Mouse (Mus musculus): ENCODE data around the gene Akt1s1. TPM values are rescaled to one million over a fixed set of nuclear protein-coding genes. Genes with fewer than 3 reads are reported as not detected.

Gene Akt1s1
- polyA plus RNA-seq, 2 experiments = 70.5 to 179 TPM

GRCm38 (mm10) chr7:44886964-44887363 is 38.2 kb downstream of the Akt1s1 start:
- WGBS = 85% methylated on average over 7 of the region's 7 CpGs
- no peak overlapping the region for H3K4me3 ChIP-seq (replicated peaks; ENCODE audit: low read length)
- no peak for DNase-seq (ENCODE audit: low spot score)
- peaks cover 76% of the 10 kb centered on the region for H3K36me3 ChIP-seq (ENCODE audit: control insufficient read depth, insufficient read depth, low read length)
- no peak for TF ChIP-seq POLR2A (IDR thresholded peaks at IDR 0.05; ENCODE audit: borderline replicate concordance, extremely low read depth, insufficient read depth, insufficient read length)
- H3K27ac ChIP-seq (replicated peaks; ENCODE audit: low read depth, low read length) = no peak overlapping the region
- H3K4me1 ChIP-seq (ENCODE audit: control insufficient read depth, insufficient read depth, low read length) = peaks cover 9% of the 10 kb centered on the region; the same call in 1 of the 2 replicates
- H3K27me3 ChIP-seq (ENCODE audit: control insufficient read depth, insufficient read depth, low read length) = no peaks in the 10 kb centered on the region
- no peak for ATAC-seq (ENCODE audit: low FRiP score, low read depth)
- H3K9ac ChIP-seq (ENCODE audit: low read depth, low read length, severe bottlenecking) = no peak overlapping the region
- H3K4me2 ChIP-seq (replicated peaks; ENCODE audit: low read depth, low read length, severe bottlenecking) = no peak overlapping the region
- H3K9me3 ChIP-seq (ENCODE audit: control insufficient read depth, low read length) = no peaks in the 10 kb centered on the region

GRCm38 (mm10) chr7:44888256-44889105 is 39.7 kb downstream of the Akt1s1 start:
- TF ChIP-seq POLR2A (IDR thresholded peaks at IDR 0.05; ENCODE audit: borderline replicate concordance, extremely low read depth, insufficient read depth, insufficient read length) = no peak
- no peaks in the 10 kb centered on the region for H3K27me3 ChIP-seq (ENCODE audit: control insufficient read depth, insufficient read depth, low read length)
- H3K27ac ChIP-seq (replicated peaks; ENCODE audit: low read depth, low read length) = no peak overlapping the region
- H3K9ac ChIP-seq (ENCODE audit: low read depth, low read length, severe bottlenecking) = no peak overlapping the region
- WGBS = 88% methylated on average over 13 of the region's 13 CpGs
- peaks cover 13% of the 10 kb centered on the region for H3K4me1 ChIP-seq (ENCODE audit: control insufficient read depth, insufficient read depth, low read length)
- no peaks in the 10 kb centered on the region for H3K9me3 ChIP-seq (ENCODE audit: control insufficient read depth, low read length)
- H3K4me2 ChIP-seq (replicated peaks; ENCODE audit: low read depth, low read length, severe bottlenecking) = no peak overlapping the region
- DNase-seq (ENCODE audit: low spot score) = no peak
- ATAC-seq (ENCODE audit: low FRiP score, low read depth) = no peak
- H3K36me3 ChIP-seq (ENCODE audit: control insufficient read depth, insufficient read depth, low read length) = peaks cover 60% of the 10 kb centered on the region
- no peak overlapping the region for H3K4me3 ChIP-seq (replicated peaks; ENCODE audit: low read length)

- Histone ChIP-seq H3K9me3 (ENCODE audit: control insufficient read depth, low read length) (no peaks in the 10 kb centered on the region), H3K27me3 (ENCODE audit: control insufficient read depth, insufficient read depth, low read length) (no peaks in the 10 kb centered on the region), H3K4me1 (ENCODE audit: control insufficient read depth, insufficient read depth, low read length) (peaks cover 18% of the 10 kb centered on the region), H3K9ac (ENCODE audit: low read depth, low read length, severe bottlenecking) (no peak overlapping the region), H3K4me3 (replicated peaks; ENCODE audit: low read length) (no peak overlapping the region), H3K36me3 (ENCODE audit: control insufficient read depth, insufficient read depth, low read length) (peaks cover 46% of the 10 kb centered on the region), H3K4me2 (replicated peaks; ENCODE audit: low read depth, low read length, severe bottlenecking) (no peak overlapping the region), H3K27ac (replicated peaks; ENCODE audit: low read depth, low read length) (no peak overlapping the region)
- no peak for DNase-seq (ENCODE audit: low spot score)
- WGBS = 94% methylated on average over 6 of the region's 7 CpGs
- no peak for TF ChIP-seq POLR2A (IDR thresholded peaks at IDR 0.05; ENCODE audit: borderline replicate concordance, extremely low read depth, insufficient read depth, insufficient read length)
- ATAC-seq (ENCODE audit: low FRiP score, low read depth) = no peak
Measured at GRCm38 (mm10) chr7:44890180-44890579, 41.4 kb downstream of the Akt1s1 start.

- ATAC-seq (ENCODE audit: low FRiP score, low read depth) = no peak
- Histone ChIP-seq H3K9me3 (ENCODE audit: control insufficient read depth, low read length) (no peaks in the 10 kb centered on the region), H3K4me1 (ENCODE audit: control insufficient read depth, insufficient read depth, low read length) (peaks cover 20% of the 10 kb centered on the region), H3K36me3 (ENCODE audit: control insufficient read depth, insufficient read depth, low read length) (peaks cover 40% of the 10 kb centered on the region), H3K4me3 (replicated peaks; ENCODE audit: low read length) (0 out of 2 replicates have a peak overlapping the region, but pooled peaks have one; percentile 83), H3K4me2 (replicated peaks; ENCODE audit: low read depth, low read length, severe bottlenecking) (peak overlapping the region; percentile 93), H3K27me3 (ENCODE audit: control insufficient read depth, insufficient read depth, low read length) (no peaks in the 10 kb centered on the region), H3K27ac (replicated peaks; ENCODE audit: low read depth, low read length) (no peak overlapping the region), H3K9ac (ENCODE audit: low read depth, low read length, severe bottlenecking) (peak overlapping the region; percentile 84; the same call in 1 of the 2 replicates)
- DNase-seq (ENCODE audit: low spot score) = no peak
- WGBS = 87% methylated on average over 4 of the region's 4 CpGs
- TF ChIP-seq POLR2A (IDR thresholded peaks at IDR 0.05; ENCODE audit: borderline replicate concordance, extremely low read depth, insufficient read depth, insufficient read length) = no peak
Measured at GRCm38 (mm10) chr7:44890737-44891136, 41.9 kb downstream of the Akt1s1 start.

- H3K9me3 ChIP-seq (ENCODE audit: control insufficient read depth, low read length) = no peaks in the 10 kb centered on the region
- no peak for ATAC-seq (ENCODE audit: low FRiP score, low read depth)
- H3K27me3 ChIP-seq (ENCODE audit: control insufficient read depth, insufficient read depth, low read length) = no peaks in the 10 kb centered on the region
- peak overlapping the region; percentile 93 for H3K4me2 ChIP-seq (replicated peaks; ENCODE audit: low read depth, low read length, severe bottlenecking)
- H3K9ac ChIP-seq (ENCODE audit: low read depth, low read length, severe bottlenecking) = peak overlapping the region; percentile 84
- peak overlapping the region; percentile 98 for H3K27ac ChIP-seq (replicated peaks; ENCODE audit: low read depth, low read length)
- H3K4me1 ChIP-seq (ENCODE audit: control insufficient read depth, insufficient read depth, low read length) = peaks cover 21% of the 10 kb centered on the region
- WGBS = 26% methylated on average over 6 of the region's 6 CpGs
- DNase-seq (ENCODE audit: low spot score) = no peak
- peaks cover 33% of the 10 kb centered on the region for H3K36me3 ChIP-seq (ENCODE audit: control insufficient read depth, insufficient read depth, low read length)
- H3K4me3 ChIP-seq (replicated peaks; ENCODE audit: low read length) = peak overlapping the region; percentile 83
- TF ChIP-seq POLR2A (IDR thresholded peaks at IDR 0.05; ENCODE audit: borderline replicate concordance, extremely low read depth, insufficient read depth, insufficient read length) = no peak
Measured at GRCm38 (mm10) chr7:44891611-44892010, 42.8 kb downstream of the Akt1s1 start.

Data from limb, embryonic 14.5 days (tissue).